Mouse (Mus musculus) heart, embryonic 10.5 days (tissue): ENCODE results near the gene Rtkn2. TPM values are rescaled to one million over a fixed set of nuclear protein-coding genes. Genes with fewer than 3 reads are reported as not detected.

Experiments
- DNase-seq: peaks from one replicate; pipeline ENCODE4 v3.0.0-alpha.2; 2017; ENCODE audit warnings: low spot score
- H3K27ac ChIP-seq: fragments of 300-500 bp; sonication (generic); 2 replicates; pipeline ENCODE4 v1.5.1; 2016; ENCODE audit warnings: mild to moderate bottlenecking
- H3K27me3 ChIP-seq: fragments of 300-500 bp; sonication (generic); 2 replicates; pipeline ENCODE4 v1.6.1; 2016; ENCODE audit warnings: mild to moderate bottlenecking; ENCODE audit not compliant: poor library complexity, insufficient read depth, severe bottlenecking
- H3K36me3 ChIP-seq: fragments of 300-500 bp; sonication (generic); 2 replicates; pipeline ENCODE4 v1.6.1; 2016; ENCODE audit warnings: mild to moderate bottlenecking, moderate library complexity
- H3K4me1 ChIP-seq: fragments of 300-500 bp; sonication (generic); 2 replicates; pipeline ENCODE4 v1.6.1; 2016; ENCODE audit warnings: mild to moderate bottlenecking
- H3K4me3 ChIP-seq: fragments of 300-500 bp; sonication (generic); 2 replicates; pipeline ENCODE4 v1.5.1; 2016; ENCODE audit warnings: mild to moderate bottlenecking, moderate library complexity
- H3K9me3 ChIP-seq: fragments of 300-500 bp; sonication (generic); 2 replicates; pipeline ENCODE4 v1.6.1; 2016; ENCODE audit warnings: mild to moderate bottlenecking, moderate library complexity
- WGBS: fragments of 180-500 bp; shearing (Covaris S2); methylation state at CpG from one replicate; pipeline ENCODE4 v1.1.7; 2016; 5-methylcytosine and 5-hydroxymethylcytosine counted together
- polyA plus RNA-seq: library from polyadenylated mRNA; unstranded; fragments of >200 nt; fragmentation: Nextera tagmentation; extraction: Ambion mirVana; gene quantifications from 2 replicates; pipeline ENCODE4 v1.2.1, GENCODE M21; 2016

Gene Rtkn2
- polyA plus RNA-seq, 1 experiment from 2014 or later: 7.1 TPM

GRCm38 (mm10) chr10:68030027-68030426 is 50.7 kb downstream of the Rtkn2 start:
- H3K27me3 ChIP-seq: no peaks in the 10 kb centered on the region
- H3K4me3 ChIP-seq: no peak overlapping the region
- H3K36me3 ChIP-seq: peaks cover 9% of the 10 kb centered on the region; the same call in 1 of the 2 replicates
- no peak for DNase-seq
- WGBS: 92% methylated on average over 6 of the region's 6 CpGs
- H3K4me1 ChIP-seq: peaks cover 3% of the 10 kb centered on the region; the same call in 1 of the 2 replicates
- H3K27ac ChIP-seq: no peak overlapping the region
- H3K9me3 ChIP-seq: no peaks in the 10 kb centered on the region

- Histone ChIP-seq H3K4me3 (no peak overlapping the region), H3K4me1 (no peaks in the 10 kb centered on the region), H3K27ac (no peak overlapping the region), H3K36me3 (peaks cover 14% of the 10 kb centered on the region; the same call in 1 of the 2 replicates), H3K27me3 (no peaks in the 10 kb centered on the region), H3K9me3 (no peaks in the 10 kb centered on the region)
- WGBS: 94% methylated on average over 20 of the region's 20 CpGs
- no peak for DNase-seq
These were observed 56.5 kb downstream of the Rtkn2 start for GRCm38 (mm10) chr10:68035707-68036367.

GRCm38 (mm10) chr10:68036368-68036980 is 57.1 kb downstream of the Rtkn2 start:
- no peak overlapping the region for H3K4me3 ChIP-seq
- no peaks in the 10 kb centered on the region for H3K9me3 ChIP-seq
- no peaks in the 10 kb centered on the region for H3K27me3 ChIP-seq
- 91% methylated on average over 17 of the region's 17 CpGs for WGBS
- H3K4me1 ChIP-seq: no peaks in the 10 kb centered on the region
- H3K27ac ChIP-seq: no peak overlapping the region
- no peak for DNase-seq
- H3K36me3 ChIP-seq: peaks cover 17% of the 10 kb centered on the region; the same call in 1 of the 2 replicates

GRCm38 (mm10) chr10:68038997-68039624 is 59.7 kb downstream of the Rtkn2 start:
- H3K9me3 ChIP-seq: no peaks in the 10 kb centered on the region
- no peak overlapping the region for H3K4me3 ChIP-seq
- DNase-seq: no peak
- H3K27ac ChIP-seq: no peak overlapping the region
- H3K27me3 ChIP-seq: no peaks in the 10 kb centered on the region
- WGBS: 85% methylated on average over 8 of the region's 8 CpGs
- H3K36me3 ChIP-seq: peaks cover 16% of the 10 kb centered on the region; the same call in 1 of the 2 replicates
- peaks cover 5% of the 10 kb centered on the region; the same call in 1 of the 2 replicates for H3K4me1 ChIP-seq

- Histone ChIP-seq H3K27ac (no peak overlapping the region), H3K4me3 (no peak overlapping the region), H3K9me3 (no peaks in the 10 kb centered on the region), H3K4me1 (peaks cover 6% of the 10 kb centered on the region; the same call in 1 of the 2 replicates), H3K36me3 (peaks cover 16% of the 10 kb centered on the region; the same call in 1 of the 2 replicates), H3K27me3 (no peaks in the 10 kb centered on the region)
- DNase-seq: no peak
- WGBS: 85% methylated on average over 14 of the region's 14 CpGs
These were observed 60.4 kb downstream of the Rtkn2 start for GRCm38 (mm10) chr10:68039641-68040205.

GRCm38 (mm10) chr10:68040394-68040793 is 61.0 kb downstream of the Rtkn2 start:
- Histone ChIP-seq H3K36me3 (peaks cover 16% of the 10 kb centered on the region; the same call in 1 of the 2 replicates), H3K27ac (no peak overlapping the region), H3K4me3 (no peak overlapping the region), H3K9me3 (no peaks in the 10 kb centered on the region), H3K27me3 (no peaks in the 10 kb centered on the region), H3K4me1 (peaks cover 6% of the 10 kb centered on the region; the same call in 1 of the 2 replicates)
- no peak for DNase-seq
- WGBS: 88% methylated on average over 6 of the region's 6 CpGs

GRCm38 (mm10) chr10:68043973-68044372 is 64.6 kb downstream of the Rtkn2 start:
- Histone ChIP-seq H3K4me1 (peaks cover 6% of the 10 kb centered on the region), H3K4me3 (no peak overlapping the region), H3K27ac (no peak overlapping the region), H3K9me3 (no peaks in the 10 kb centered on the region), H3K36me3 (peaks cover 7% of the 10 kb centered on the region; the same call in 1 of the 2 replicates), H3K27me3 (no peaks in the 10 kb centered on the region)
- DNase-seq: no peak
- 24% methylated on average over 6 of the region's 6 CpGs for WGBS

- H3K9me3 ChIP-seq: no peaks in the 10 kb centered on the region
- 90% methylated on average over 8 of the region's 8 CpGs for WGBS
- no peak overlapping the region for H3K27ac ChIP-seq
- peaks cover 6% of the 10 kb centered on the region for H3K4me1 ChIP-seq
- H3K4me3 ChIP-seq: no peak overlapping the region
- H3K27me3 ChIP-seq: no peaks in the 10 kb centered on the region
- DNase-seq: no peak
- H3K36me3 ChIP-seq: peaks cover 7% of the 10 kb centered on the region; the same call in 1 of the 2 replicates
These were observed 65.5 kb downstream of the Rtkn2 start for GRCm38 (mm10) chr10:68044864-68045263.

- 72% methylated on average over 8 of the region's 8 CpGs for WGBS
- no peak for DNase-seq
These were observed 69.4 kb downstream of the Rtkn2 start for GRCm38 (mm10) chr10:68048641-68049305.

GRCm38 (mm10) chr10:68050882-68051281 is 71.5 kb downstream of the Rtkn2 start:
- no peaks in the 10 kb centered on the region for H3K36me3 ChIP-seq
- 86% methylated on average over 13 of the region's 13 CpGs for WGBS
- no peaks in the 10 kb centered on the region for H3K27me3 ChIP-seq
- no peaks in the 10 kb centered on the region; the same call in 1 of the 2 replicates for H3K4me1 ChIP-seq
- 0 out of 2 replicates have a peak, but pooled peaks cover 3% of the 10 kb centered on the region for H3K9me3 ChIP-seq
- no peak overlapping the region for H3K27ac ChIP-seq
- DNase-seq: no peak
- H3K4me3 ChIP-seq: no peak overlapping the region

More at GRCm38 (mm10) chr10:68048641-68049305, 69.4 kb downstream of the Rtkn2 start:
- H3K4me1 ChIP-seq: peaks cover 4% of the 10 kb centered on the region
- H3K36me3 ChIP-seq: no peaks in the 10 kb centered on the region
- H3K4me3 ChIP-seq: no peak overlapping the region
- no peaks in the 10 kb centered on the region for H3K27me3 ChIP-seq
- no peak overlapping the region for H3K27ac ChIP-seq
- H3K9me3 ChIP-seq: 0 out of 2 replicates have a peak, but pooled peaks cover 3% of the 10 kb centered on the region

- Histone ChIP-seq H3K36me3 (no peaks in the 10 kb centered on the region), H3K27ac (no peak overlapping the region), H3K27me3 (no peaks in the 10 kb centered on the region), H3K4me1 (no peaks in the 10 kb centered on the region; the same call in 1 of the 2 replicates), H3K4me3 (no peak overlapping the region), H3K9me3 (0 out of 2 replicates have a peak, but pooled peaks cover 3% of the 10 kb centered on the region)
- no peak for DNase-seq
- 88% methylated on average over 14 of the region's 14 CpGs for WGBS
These were observed 72.1 kb downstream of the Rtkn2 start for GRCm38 (mm10) chr10:68051316-68051933.

GRCm38 (mm10) chr10:68052307-68052706 is 72.9 kb downstream of the Rtkn2 start:
- H3K27ac ChIP-seq: no peak overlapping the region
- H3K27me3 ChIP-seq: no peaks in the 10 kb centered on the region
- no peak overlapping the region for H3K4me3 ChIP-seq
- H3K4me1 ChIP-seq: no peaks in the 10 kb centered on the region; the same call in 1 of the 2 replicates
- 0 out of 2 replicates have a peak, but pooled peaks cover 3% of the 10 kb centered on the region for H3K9me3 ChIP-seq
- H3K36me3 ChIP-seq: no peaks in the 10 kb centered on the region
- 81% methylated on average over 8 of the region's 8 CpGs for WGBS
- DNase-seq: no peak
